Mouse (Mus musculus) myocyte (in vitro differentiated cells): Measurements from ENCODE around the gene Cisd1. TPM values are rescaled to one million over a fixed set of nuclear protein-coding genes. Genes with fewer than 3 reads are reported as not detected.
"Not testable (repeated sequence)": the region's sequence is repeated elsewhere in the genome, so short reads cannot be mapped to it uniquely, and the experiment has no call there.

ENCODE experiments used
- H3K27me3 ChIP-seq: one replicate; pipeline ENCODE4 v1.6.1; 2011; ENCODE audit not compliant: control insufficient read depth, insufficient read depth, insufficient read length
- H3K36me3 ChIP-seq: one replicate; pipeline ENCODE4 v1.6.1; 2011; ENCODE audit not compliant: control insufficient read depth, insufficient read depth
- H3K4me2 ChIP-seq: one replicate; pipeline ENCODE4 v1.6.1; 2011; ENCODE audit warnings: low read depth, control low read depth
- H3K4me3 ChIP-seq: one replicate; pipeline ENCODE4 v1.5.1; 2011; ENCODE audit warnings: mild to moderate bottlenecking, control low read depth, moderate library complexity
- H3K79me2 ChIP-seq: one replicate; pipeline ENCODE4 v1.6.1; 2011; ENCODE audit not compliant: control insufficient read depth, insufficient read depth
- H3ac ChIP-seq: one replicate; pipeline ENCODE4 v1.6.1; 2011; ENCODE audit not compliant: control insufficient read depth, insufficient read length
- CEBPB ChIP-seq: IDR thresholded peaks from 2 replicates; pipeline ENCODE4 v1.6.1; 2011; ENCODE audit warnings: mild to moderate bottlenecking, moderate library complexity; ENCODE audit not compliant: poor library complexity, insufficient read depth, severe bottlenecking
- E2F4 ChIP-seq: IDR thresholded peaks from one replicate; pipeline ENCODE4 v1.6.1; 2011; ENCODE audit warnings: mild to moderate bottlenecking, control low read depth, moderate library complexity; ENCODE audit not compliant: insufficient read depth
- MAX ChIP-seq: IDR thresholded peaks from one replicate; pipeline ENCODE4 v1.6.1; 2011; ENCODE audit warnings: low read depth, mild to moderate bottlenecking, control low read depth
- MYOD1 ChIP-seq, 3 experiments: IDR thresholded peaks; one replicate each; pipeline ENCODE4 v1.6.1; 2011; ENCODE audit warnings: control low read depth in 2 of 3, low read depth in 2 of 3, mild to moderate bottlenecking in 2 of 3, moderate library complexity in 1 of 3; ENCODE audit not compliant: insufficient read length in 2 of 3, control insufficient read depth in 1 of 3
- MYOG ChIP-seq, 3 experiments: IDR thresholded peaks; one replicate each; pipeline ENCODE4 v1.6.1; 2011; ENCODE audit warnings: control low read depth in 2 of 3, low read depth in 2 of 3, mild to moderate bottlenecking in 2 of 3; ENCODE audit not compliant: insufficient read length in 2 of 3, control insufficient read depth in 1 of 3, insufficient read depth in 1 of 3
- POLR2A ChIP-seq: IDR thresholded peaks from one replicate; pipeline ENCODE4 v1.6.1; 2011; ENCODE audit warnings: low read depth, mild to moderate bottlenecking, control low read depth, moderate library complexity; ENCODE audit not compliant: insufficient read length
- POLR2AphosphoS2 ChIP-seq: IDR thresholded peaks from one replicate; pipeline ENCODE4 v1.6.1; 2011; ENCODE audit warnings: low read depth, control low read depth; ENCODE audit not compliant: insufficient read length
- REST ChIP-seq: IDR thresholded peaks from one replicate; pipeline ENCODE4 v1.6.1; 2011; ENCODE audit warnings: mild to moderate bottlenecking, control low read depth, moderate library complexity; ENCODE audit not compliant: insufficient read depth, insufficient read length
- SRF ChIP-seq: IDR thresholded peaks from one replicate; pipeline ENCODE4 v1.6.1; 2011; ENCODE audit warnings: low read depth; ENCODE audit not compliant: control insufficient read depth, insufficient read length
- TCF12 ChIP-seq: IDR thresholded peaks from one replicate; pipeline ENCODE4 v1.6.1; 2011; ENCODE audit warnings: mild to moderate bottlenecking, control low read depth; ENCODE audit not compliant: poor library complexity, insufficient read depth, severe bottlenecking
- TCF3 ChIP-seq: IDR thresholded peaks from one replicate; pipeline ENCODE4 v1.6.1; 2011; ENCODE audit warnings: low read depth, control low read depth; ENCODE audit not compliant: insufficient read length
- USF1 ChIP-seq: IDR thresholded peaks from one replicate; pipeline ENCODE4 v1.6.1; 2011; ENCODE audit warnings: low read depth, mild to moderate bottlenecking, control low read depth, moderate library complexity
- polyA plus RNA-seq: library from polyadenylated mRNA; unstranded; fragments of >200 nt; fragmentation: generic; extraction: Trizol; gene quantifications from one replicate; pipeline ENCODE4 v1.2.1, GENCODE M21; 2012; ENCODE audit warnings: missing spikeins

Gene Cisd1
- polyA plus RNA-seq = 124 TPM

- H3K4me3 ChIP-seq = peak within 1 kb of the TSS; percentile 45
- H3K4me2 ChIP-seq = peak within 1 kb of the TSS; percentile 92
- no peaks in the 10 kb centered on the region for H3K27me3 ChIP-seq
- TF ChIP-seq E2F4 (peak; percentile 41), SRF (peak; percentile 56), MYOD1 (IDR thresholded peaks at IDR 0.05; ENCODE audit: control insufficient read depth in 1 of 3, insufficient read length in 2 of 3, low read depth in 2 of 3) (peak in 1 of 3 experiments; percentile 2), CEBPB (no peak), TCF3 (no peak), POLR2A (peak; percentile 92), POLR2AphosphoS2 (peak; percentile 92)
- peak within 1 kb of the TSS; percentile 17 for H3ac ChIP-seq
- H3K36me3 ChIP-seq = no peaks in the 10 kb centered on the region
- peaks cover 37% of the 10 kb centered on the region for H3K79me2 ChIP-seq
Observed at GRCm38 (mm10) chr10:71344579-71345143, at the start of gene Cisd1. Gene Cisd1, minus strand, starts transcription at chr10:71344954.

- H3K79me2 ChIP-seq = no peaks in the 10 kb centered on the region
- H3K4me3 ChIP-seq = no peak overlapping the region
- H3K27me3 ChIP-seq = no peaks in the 10 kb centered on the region
- no peaks in the 10 kb centered on the region for H3K36me3 ChIP-seq
- H3K4me2 ChIP-seq = no peak overlapping the region
- no peak overlapping the region for H3ac ChIP-seq
- TF ChIP-seq REST = no peak
- TF ChIP-seq MYOD1 (IDR thresholded peaks at IDR 0.05; ENCODE audit: control insufficient read depth in 1 of 3, insufficient read length in 2 of 3, low read depth in 2 of 3) = no peak
- no peak for TF ChIP-seq TCF12
- no peak for TF ChIP-seq MYOG (IDR thresholded peaks at IDR 0.05; ENCODE audit: control insufficient read depth in 1 of 3, insufficient read depth in 1 of 3, insufficient read length in 2 of 3, low read depth in 2 of 3)
- no peak for TF ChIP-seq SRF
- no peak for TF ChIP-seq POLR2A
- no peak for TF ChIP-seq USF1
- no peak for TF ChIP-seq CEBPB
- no peak for TF ChIP-seq POLR2AphosphoS2
- TF ChIP-seq TCF3 = no peak
- no peak for TF ChIP-seq E2F4
- TF ChIP-seq MAX = no peak
Observed at GRCm38 (mm10) chr10:71389311-71389710, 44.6 kb upstream of the Cisd1 start.

GRCm38 (mm10) chr10:71384159-71385044, 39.6 kb upstream of the Cisd1 start:
- H3ac ChIP-seq = no peak overlapping the region
- no peaks in the 10 kb centered on the region for H3K79me2 ChIP-seq
- TF ChIP-seq E2F4 (no peak), TCF12 (no peak), SRF (no peak), MYOD1 (IDR thresholded peaks at IDR 0.05; ENCODE audit: control insufficient read depth in 1 of 3, insufficient read length in 2 of 3, low read depth in 2 of 3) (no peak), CEBPB (no peak), MYOG (IDR thresholded peaks at IDR 0.05; ENCODE audit: control insufficient read depth in 1 of 3, insufficient read depth in 1 of 3, insufficient read length in 2 of 3, low read depth in 2 of 3) (no peak)
- H3K4me2 ChIP-seq = no peak overlapping the region
- H3K27me3 ChIP-seq = no peaks in the 10 kb centered on the region
- no peak overlapping the region for H3K4me3 ChIP-seq
- H3K36me3 ChIP-seq = no peaks in the 10 kb centered on the region

GRCm38 (mm10) chr10:71383552-71383924, 38.8 kb upstream of the Cisd1 start:
- not testable (repeated sequence) for H3K27me3 ChIP-seq, H3K4me2 ChIP-seq, H3ac ChIP-seq, H3K4me3 ChIP-seq, H3K36me3 ChIP-seq, H3K79me2 ChIP-seq

GRCm38 (mm10) chr10:71382858-71383551, 38.3 kb upstream of the Cisd1 start:
- Histone ChIP-seq H3K79me2 (no peaks in the 10 kb centered on the region), H3K27me3 (no peaks in the 10 kb centered on the region), H3K4me3 (no peak overlapping the region), H3ac (no peak overlapping the region), H3K36me3 (peaks cover 9% of the 10 kb centered on the region), H3K4me2 (no peak overlapping the region)
- TF ChIP-seq CEBPB (no peak), TCF3 (no peak), E2F4 (no peak), REST (no peak), MYOD1 (IDR thresholded peaks at IDR 0.05; ENCODE audit: control insufficient read depth in 1 of 3, insufficient read length in 2 of 3, low read depth in 2 of 3) (no peak), MAX (no peak), POLR2A (no peak)
